Mouse (Mus musculus) neural tube, embryonic 13.5 days (tissue): ENCODE results near the gene Haspin. TPM values are rescaled to one million over a fixed set of nuclear protein-coding genes. Genes with fewer than 3 reads are reported as not detected.

Experiments
- ATAC-seq: fragments of 200-750 bp; cut with Nextera tagmentation; 2 replicates; pipeline ENCODE4 v1.8.0; 2017; ENCODE audit warnings: low read depth, mild to moderate bottlenecking, moderate TSS enrichment, moderate library complexity
- H3K27ac ChIP-seq: fragments of 300-500 bp; sonication (generic); replicated peaks from 2 replicates; pipeline ENCODE4 v1.5.1; 2015; ENCODE audit warnings: moderate library complexity, mild to moderate bottlenecking, inconsistent platforms
- H3K27me3 ChIP-seq: fragments of 300-500 bp; sonication (generic); 2 replicates; pipeline ENCODE4 v1.6.1; 2015; ENCODE audit warnings: mild to moderate bottlenecking, inconsistent platforms
- H3K36me3 ChIP-seq: fragments of 300-500 bp; sonication (generic); 2 replicates; pipeline ENCODE4 v1.6.1; 2015; ENCODE audit warnings: mild to moderate bottlenecking, inconsistent platforms
- H3K4me1 ChIP-seq: fragments of 300-500 bp; sonication (generic); replicated peaks from 2 replicates; pipeline ENCODE4 v1.6.1; 2015; ENCODE audit warnings: inconsistent platforms
- H3K4me2 ChIP-seq: fragments of 300-500 bp; sonication (generic); 2 replicates; pipeline ENCODE4 v1.6.1; 2015; ENCODE audit warnings: inconsistent platforms, mild to moderate bottlenecking, moderate library complexity
- H3K4me3 ChIP-seq: fragments of 300-500 bp; sonication (generic); 2 replicates; pipeline ENCODE4 v1.5.1; 2015; ENCODE audit warnings: mild to moderate bottlenecking, inconsistent platforms
- H3K9ac ChIP-seq: fragments of 300-500 bp; sonication (generic); 2 replicates; pipeline ENCODE4 v1.6.1; 2015; ENCODE audit warnings: moderate library complexity, mild to moderate bottlenecking, inconsistent platforms
- H3K9me3 ChIP-seq: fragments of 300-500 bp; sonication (generic); 2 replicates; pipeline ENCODE4 v1.6.1; 2016; ENCODE audit warnings: inconsistent platforms
- WGBS: fragments of 180-500 bp; shearing (Covaris S2); methylation state at CpG from one replicate; pipeline ENCODE4 v1.1.7; 2015; 5-methylcytosine and 5-hydroxymethylcytosine counted together
- polyA plus RNA-seq: library from polyadenylated mRNA; unstranded; fragments of >200 nt; fragmentation: Nextera tagmentation; extraction: Ambion mirVana; gene quantifications from 2 replicates; pipeline ENCODE4 v1.2.1, GENCODE M21; 2015

Haspin gene
- polyA plus RNA-seq, 1 experiment from 2014 or later: 2.9 TPM

- WGBS: 63% methylated on average over 5 of the region's 5 CpGs
- H3K27ac ChIP-seq: no peak overlapping the region
- no peak overlapping the region for H3K4me3 ChIP-seq
- H3K9me3 ChIP-seq: no peaks in the 10 kb centered on the region
- no peak overlapping the region for H3K9ac ChIP-seq
- no peak overlapping the region for H3K4me2 ChIP-seq
- no peaks in the 10 kb centered on the region for H3K27me3 ChIP-seq
- H3K36me3 ChIP-seq: no peaks in the 10 kb centered on the region
- no peak for ATAC-seq
- H3K4me1 ChIP-seq: no peaks in the 10 kb centered on the region
These were observed 39.2 kb downstream of the Haspin start for GRCm38 (mm10) chr11:73098860-73099259.

DNA sequence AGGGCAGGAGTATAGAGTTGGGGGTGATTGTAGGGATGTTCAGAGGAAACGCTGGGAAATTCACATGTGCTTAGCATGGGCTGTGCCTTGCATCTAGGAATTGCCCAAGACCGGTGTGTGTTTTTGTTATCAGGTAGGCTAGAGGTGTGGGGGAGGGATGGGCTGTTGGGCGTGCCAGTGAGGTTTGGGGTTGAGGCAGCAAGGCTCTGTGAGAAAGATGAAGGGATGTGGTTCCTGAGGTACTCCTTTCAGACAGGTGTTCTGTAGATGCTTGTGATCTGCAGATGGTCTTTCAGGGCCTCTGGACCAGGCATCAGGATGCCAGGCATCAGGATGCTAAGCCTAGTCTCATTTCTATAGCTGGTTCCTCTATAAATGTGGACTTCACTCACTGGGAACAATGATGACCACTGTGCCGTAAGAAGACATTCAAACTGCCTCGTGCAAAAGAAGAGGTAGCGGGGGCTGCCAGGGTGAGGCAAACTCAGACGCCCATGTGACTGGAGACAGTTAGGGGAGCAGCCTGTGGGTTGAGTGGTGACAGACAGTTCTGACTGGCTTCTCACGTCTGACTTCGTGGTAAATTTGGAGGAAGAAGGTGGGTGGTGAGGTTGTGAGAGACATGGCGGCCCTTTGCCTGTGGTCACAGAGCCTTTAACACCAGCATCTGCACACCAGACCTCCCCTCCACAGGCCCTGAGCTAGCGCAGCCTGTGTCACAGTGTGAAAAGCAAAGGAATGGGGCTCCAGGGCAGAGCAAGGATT, 43.7 kb downstream of the Haspin start:
- Histone ChIP-seq H3K9ac (no peak overlapping the region), H3K4me2 (no peak overlapping the region), H3K4me3 (no peak overlapping the region), H3K27ac (no peak overlapping the region), H3K9me3 (no peaks in the 10 kb centered on the region), H3K36me3 (no peaks in the 10 kb centered on the region), H3K27me3 (no peaks in the 10 kb centered on the region), H3K4me1 (no peaks in the 10 kb centered on the region)
- ATAC-seq: no peak
- WGBS: 77% methylated on average over 11 of the region's 11 CpGs

- Histone ChIP-seq H3K27ac (no peak overlapping the region), H3K9ac (no peak overlapping the region), H3K4me3 (no peak overlapping the region), H3K27me3 (no peaks in the 10 kb centered on the region), H3K4me2 (no peak overlapping the region), H3K9me3 (no peaks in the 10 kb centered on the region), H3K4me1 (no peaks in the 10 kb centered on the region), H3K36me3 (no peaks in the 10 kb centered on the region)
- 86% methylated on average over 7 of the region's 7 CpGs for WGBS
- ATAC-seq: no peak
These were observed 45.2 kb downstream of the Haspin start for GRCm38 (mm10) chr11:73092877-73093276.

- no peak for ATAC-seq
- Histone ChIP-seq H3K36me3 (no peaks in the 10 kb centered on the region), H3K4me1 (no peaks in the 10 kb centered on the region), H3K27me3 (no peaks in the 10 kb centered on the region), H3K9ac (no peak overlapping the region), H3K4me2 (no peak overlapping the region), H3K4me3 (no peak overlapping the region), H3K27ac (no peak overlapping the region), H3K9me3 (no peaks in the 10 kb centered on the region)
- 82% methylated on average over 4 of the region's 4 CpGs for WGBS
These were observed 46.0 kb downstream of the Haspin start for GRCm38 (mm10) chr11:73092057-73092456.

DNA sequence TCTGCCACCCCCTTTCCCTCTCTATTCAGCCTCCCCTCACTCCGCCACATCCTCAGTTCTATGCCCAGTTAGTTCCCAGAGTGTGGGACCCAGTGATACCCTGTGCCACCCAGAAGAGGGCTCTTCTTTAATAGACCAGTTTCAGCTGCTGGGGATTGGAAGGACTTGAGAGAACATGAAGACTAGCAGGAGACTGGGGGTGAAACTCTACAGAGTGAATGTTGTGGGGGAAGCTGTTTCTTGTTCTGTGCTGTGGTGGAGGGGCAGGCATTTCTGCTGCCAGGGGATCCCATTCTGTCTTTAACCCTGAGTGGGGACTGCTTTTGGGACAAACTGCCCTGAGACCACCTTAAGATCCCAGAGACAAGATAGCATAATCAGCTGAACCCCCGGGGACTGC, 47.3 kb downstream of the Haspin start:
- Histone ChIP-seq H3K9me3 (no peaks in the 10 kb centered on the region), H3K9ac (no peak overlapping the region), H3K4me1 (no peaks in the 10 kb centered on the region), H3K36me3 (no peaks in the 10 kb centered on the region), H3K27ac (no peak overlapping the region), H3K27me3 (no peaks in the 10 kb centered on the region), H3K4me2 (no peak overlapping the region), H3K4me3 (no peak overlapping the region)
- ATAC-seq: no peak
- 88% methylated on average over 2 of the region's 2 CpGs for WGBS

DNA sequence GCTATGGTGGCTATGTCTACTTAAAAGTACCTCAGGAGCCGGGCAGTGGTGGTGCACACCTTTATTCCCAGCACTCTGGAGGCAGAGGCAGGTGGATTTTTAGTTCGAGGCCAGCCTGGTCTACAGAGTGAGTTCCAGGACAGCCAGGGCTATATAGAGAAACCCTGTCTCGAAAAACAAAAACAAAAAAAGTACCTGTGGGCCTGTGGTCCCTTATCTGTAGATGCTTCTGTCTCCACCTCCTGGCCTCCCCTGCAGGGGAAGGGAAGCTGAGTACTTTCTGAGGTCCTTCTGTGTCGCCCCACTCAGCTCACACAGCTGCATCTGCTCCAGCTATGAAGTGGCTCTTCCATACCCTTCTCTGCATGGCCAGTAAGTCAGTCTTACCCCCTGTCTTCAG, 47.8 kb downstream of the Haspin start, which contains the start of gene Itgae:
TSS of gene Itgae (plus strand) at position 301 of the 400 bp plus-strand sequence.
- Histone ChIP-seq H3K4me3 (no peak within 1 kb of the TSS), H3K4me1 (no peaks in the 10 kb centered on the region), H3K27me3 (no peaks in the 10 kb centered on the region), H3K9me3 (no peaks in the 10 kb centered on the region), H3K36me3 (no peaks in the 10 kb centered on the region), H3K27ac (no peak within 1 kb of the TSS), H3K9ac (no peak within 1 kb of the TSS), H3K4me2 (no peak within 1 kb of the TSS)
- ATAC-seq: no peak
- 82% methylated on average over 4 of the region's 4 CpGs for WGBS

GRCm38 (mm10) chr11:73087700-73088480, 50.2 kb downstream of the Haspin start:
- no peak overlapping the region for H3K4me3 ChIP-seq
- no peak overlapping the region for H3K27ac ChIP-seq
- no peak overlapping the region for H3K4me2 ChIP-seq
- H3K27me3 ChIP-seq: no peaks in the 10 kb centered on the region
- H3K9ac ChIP-seq: no peak overlapping the region
- peaks cover 10% of the 10 kb centered on the region for H3K36me3 ChIP-seq
- ATAC-seq: no peak
- H3K9me3 ChIP-seq: no peaks in the 10 kb centered on the region
- H3K4me1 ChIP-seq: no peaks in the 10 kb centered on the region
- 68% methylated on average over 6 of the region's 6 CpGs for WGBS

Other genes starting within 250 kb of the Haspin start
- 0.80 and 1.3 TPM in 2 replicates for gene Atp2a3, start 177.1 kb downstream of the Haspin start, polyA plus RNA-seq
- gene P2rx1, start 139.2 kb downstream of the Haspin start, polyA plus RNA-seq: 0.38 and 0.96 TPM in 2 replicates
- gene Camkk1, start 119.3 kb downstream of the Haspin start, polyA plus RNA-seq: 18.7 and 20.9 TPM in 2 replicates
- gene Ncbp3, start 90.5 kb downstream of the Haspin start, polyA plus RNA-seq: 11.6 and 14.1 TPM in 2 replicates
- gene Itgae, start 47.7 kb downstream of the Haspin start, polyA plus RNA-seq: 0.14 and 0.17 TPM in 2 replicates
- gene P2rx5, start 22.1 kb upstream of the Haspin start, polyA plus RNA-seq: 0.45 and 0.63 TPM in 2 replicates
- gene Emc6, start 38.7 kb upstream of the Haspin start, polyA plus RNA-seq: 130 and 132 TPM in 2 replicates
- 190 and 197 TPM in 2 replicates for gene Tax1bp3, start 38.8 kb upstream of the Haspin start, polyA plus RNA-seq
- 21.2 and 23.1 TPM in 2 replicates for gene Ctns, start 60.7 kb upstream of the Haspin start, polyA plus RNA-seq
- gene Shpk, start 61.2 kb upstream of the Haspin start, polyA plus RNA-seq: 2.4 and 3.5 TPM in 2 replicates
- 5.8 and 11.5 TPM in 2 replicates for gene Trpv1, start 96.0 kb upstream of the Haspin start, polyA plus RNA-seq
- gene Trpv3, start 129.1 kb upstream of the Haspin start, polyA plus RNA-seq: 0.17 and 0.20 TPM in 2 replicates
- 1.1 and 3.2 TPM in 2 replicates for gene Aspa, start 191.3 kb upstream of the Haspin start, polyA plus RNA-seq
- gene Gm49340, start 191.4 kb upstream of the Haspin start, polyA plus RNA-seq: not detected in 2 replicates
- gene Spata22, start 191.4 kb upstream of the Haspin start, polyA plus RNA-seq: 0.25 TPM in 1 of 2 replicates, not detected in the other
- not detected in 2 replicates for gene Olfr20, start 212.5 kb upstream of the Haspin start, polyA plus RNA-seq
- not detected in 2 replicates for gene Olfr376, start 233.0 kb upstream of the Haspin start, polyA plus RNA-seq